Mouse (Mus musculus) stomach, postnatal 0 days (tissue): ENCODE data around the gene Zfand3. TPM values are rescaled to one million over a fixed set of nuclear protein-coding genes. Genes with fewer than 3 reads are reported as not detected.

Experiments
- ATAC-seq: fragments of 200-750 bp; cut with Nextera tagmentation; 2 replicates; pipeline ENCODE4 v1.8.0; 2017; ENCODE audit not compliant: low FRiP score, low TSS enrichment
- DNase-seq: peaks from one replicate; pipeline ENCODE4 v3.0.0-alpha.2; 2016; ENCODE audit warnings: low spot score
- H3K27ac ChIP-seq: fragments of 300-500 bp; sonication (generic); replicated peaks from 2 replicates; pipeline ENCODE4 v1.5.1; 2014; ENCODE audit warnings: mild to moderate bottlenecking, control low read depth
- H3K27me3 ChIP-seq: fragments of 300-500 bp; sonication (generic); 2 replicates; pipeline ENCODE4 v1.6.1; 2014; ENCODE audit warnings: low read length; ENCODE audit not compliant: control insufficient read depth, insufficient read depth
- H3K36me3 ChIP-seq: fragments of 300-500 bp; sonication (generic); 2 replicates; pipeline ENCODE4 v1.6.1; 2014; ENCODE audit warnings: low read length, mixed read lengths; ENCODE audit not compliant: control insufficient read depth, insufficient read depth
- H3K4me1 ChIP-seq: fragments of 300-500 bp; sonication (generic); replicated peaks from 2 replicates; pipeline ENCODE4 v1.6.1; 2014; ENCODE audit warnings: antibody characterized with exemption; ENCODE audit not compliant: control insufficient read depth, insufficient read depth
- H3K4me2 ChIP-seq: fragments of 300-500 bp; sonication (generic); replicated peaks from 2 replicates; pipeline ENCODE4 v1.6.1; 2014; ENCODE audit warnings: low read depth, mild to moderate bottlenecking, control low read depth, moderate library complexity
- H3K4me3 ChIP-seq: fragments of 300-500 bp; sonication (generic); 2 replicates; pipeline ENCODE4 v1.5.1; 2014; ENCODE audit warnings: low read depth, low read length, control low read depth
- H3K9ac ChIP-seq: fragments of 300-500 bp; sonication (generic); 2 replicates; pipeline ENCODE4 v1.6.1; 2014; ENCODE audit warnings: mild to moderate bottlenecking, low read length, control low read depth, mixed read lengths
- H3K9me3 ChIP-seq: fragments of 300-500 bp; sonication (generic); 2 replicates; pipeline ENCODE4 v1.6.1; 2016; ENCODE audit warnings: low read length; ENCODE audit not compliant: control insufficient read depth
- CTCF ChIP-seq: IDR thresholded peaks from 2 replicates; pipeline ENCODE4 v1.5.1; 2016; ENCODE audit warnings: antibody characterized with exemption, low read depth, mild to moderate bottlenecking, moderate library complexity
- EP300 ChIP-seq: optimal IDR thresholded peaks from 2 replicates; pipeline ENCODE3; 2016; ENCODE audit warnings: antibody characterized with exemption
- WGBS: fragments of 180-500 bp; shearing (Covaris S2); extraction: QIAGEN DNeasy Blood & Tissue Kit; methylation state at CpG from one replicate; pipeline ENCODE4 v1.1.7; 2014; 5-methylcytosine and 5-hydroxymethylcytosine counted together
- polyA plus RNA-seq: library from polyadenylated mRNA; unstranded; fragments of >200 nt; fragmentation: Nextera tagmentation; extraction: Ambion mirVana; gene quantifications from 2 replicates; pipeline ENCODE4 v1.2.1, GENCODE M21; 2015

Zfand3 gene
- polyA plus RNA-seq, 1 experiment from 2014 or later, result 35.5 TPM

DNA sequence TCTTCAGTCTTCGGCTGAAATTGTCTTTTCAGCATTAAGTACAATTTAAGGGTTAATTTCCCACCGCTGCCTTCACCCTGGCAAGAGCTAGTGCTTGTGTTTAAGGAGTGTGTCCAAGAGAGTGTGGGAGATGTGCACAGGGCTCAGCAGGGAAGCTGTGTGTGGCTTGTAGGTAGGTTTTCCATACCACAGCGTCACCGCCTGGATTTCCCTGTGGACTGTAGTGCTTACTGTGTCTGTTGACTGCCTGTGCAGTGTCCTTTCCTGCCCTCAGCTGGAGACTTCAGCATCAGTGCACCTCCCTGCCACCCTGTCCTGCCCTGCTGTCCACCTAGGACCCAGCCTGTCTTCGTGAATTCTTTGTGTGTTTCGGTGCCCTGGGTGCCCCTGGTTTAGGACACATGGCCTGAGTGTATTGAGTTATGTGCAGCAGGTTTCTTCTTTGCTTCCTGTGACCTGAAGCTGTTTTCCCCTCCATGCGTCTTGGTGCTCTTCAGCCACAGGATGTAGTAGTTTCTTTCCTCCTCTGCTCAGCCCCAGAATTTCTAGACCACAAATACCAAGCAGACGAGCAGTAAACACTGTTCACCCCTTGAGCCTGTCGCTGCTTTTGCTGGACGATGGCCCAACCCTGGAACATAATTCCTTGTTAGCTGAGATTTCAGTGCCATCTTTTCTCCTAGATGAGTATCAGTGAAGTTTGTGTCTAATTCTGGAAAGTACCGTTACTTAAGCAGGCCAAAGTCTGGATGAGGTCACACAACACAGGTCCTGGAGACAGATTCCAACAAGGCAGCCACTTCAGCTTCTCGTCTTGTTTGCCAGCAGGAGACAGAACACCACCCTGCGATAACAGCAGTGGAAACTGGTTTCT is 195.1 kb downstream of the Zfand3 start:
- no peak for TF ChIP-seq EP300
- TF ChIP-seq CTCF, result no peak; the same call in 1 of the 2 replicates
- Histone ChIP-seq H3K9ac (no peak overlapping the region), H3K9me3 (no peaks in the 10 kb centered on the region), H3K27me3 (no peaks in the 10 kb centered on the region), H3K4me3 (no peak overlapping the region), H3K27ac (0 out of 2 replicates have a peak overlapping the region, but pooled peaks have one; percentile 40), H3K36me3 (no peaks in the 10 kb centered on the region), H3K4me1 (peaks cover 10% of the 10 kb centered on the region; the same call in 1 of the 2 replicates), H3K4me2 (no peak overlapping the region)
- ATAC-seq, result no peak
- WGBS, result 48% methylated on average over 13 of the region's 13 CpGs
- DNase-seq, result peak; percentile 17

DNA sequence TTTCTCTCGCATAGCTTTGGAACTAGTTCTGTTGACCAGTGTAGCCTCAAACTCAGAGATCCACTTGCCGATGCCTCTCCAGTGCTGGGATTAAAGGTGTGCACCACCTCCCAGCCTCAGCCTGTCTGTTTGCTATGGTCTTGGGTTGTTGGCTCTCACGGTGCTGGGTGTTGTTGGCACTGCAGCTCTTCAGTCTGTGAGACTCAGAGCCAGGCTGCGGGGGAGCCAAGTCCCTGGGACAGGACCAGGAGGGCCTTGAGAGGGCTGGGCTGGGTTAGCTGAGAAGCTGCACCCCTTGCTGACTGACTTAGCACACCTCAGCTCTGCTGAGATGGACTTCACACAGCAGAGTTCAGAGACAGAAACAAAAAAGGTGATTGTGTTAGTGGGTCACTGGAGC is 195.8 kb downstream of the Zfand3 start:
- H3K27me3 ChIP-seq, result no peaks in the 10 kb centered on the region

GRCm38 (mm10) chr17:30205062-30205825 is 200.7 kb downstream of the Zfand3 start:
- ATAC-seq (no peak), DNase-seq (no peak)
- H3K4me3 ChIP-seq, result no peak overlapping the region
- 86% methylated on average over 17 of the region's 17 CpGs for WGBS
- H3K27ac ChIP-seq, result no peak overlapping the region
- H3K27me3 ChIP-seq, result no peaks in the 10 kb centered on the region
- H3K9me3 ChIP-seq, result no peaks in the 10 kb centered on the region
- H3K4me2 ChIP-seq, result no peak overlapping the region
- TF ChIP-seq EP300 (no peak), CTCF (no peak)
- H3K36me3 ChIP-seq, result peaks cover 9% of the 10 kb centered on the region; the same call in 1 of the 2 replicates
- no peak overlapping the region for H3K9ac ChIP-seq
- H3K4me1 ChIP-seq, result peaks cover 8% of the 10 kb centered on the region; the same call in 1 of the 2 replicates

More for the DNA sequence above, 195.8 kb downstream of the Zfand3 start:
- DNase-seq (no peak), ATAC-seq (no peak)
- Histone ChIP-seq H3K27ac (peak overlapping the region; percentile 20; the same call in 1 of the 2 replicates), H3K9ac (no peak overlapping the region), H3K9me3 (no peaks in the 10 kb centered on the region), H3K36me3 (no peaks in the 10 kb centered on the region), H3K4me2 (no peak overlapping the region), H3K4me1 (peaks cover 10% of the 10 kb centered on the region; the same call in 1 of the 2 replicates), H3K4me3 (no peak overlapping the region)
- 51% methylated on average over 4 of the region's 4 CpGs for WGBS
- TF ChIP-seq EP300 (no peak), CTCF (no peak)

- H3K27ac ChIP-seq, result no peak overlapping the region
- DNase-seq, result no peak
- ATAC-seq, result no peak
- no peak overlapping the region for H3K9ac ChIP-seq
- H3K36me3 ChIP-seq, result peaks cover 12% of the 10 kb centered on the region; the same call in 1 of the 2 replicates
- H3K4me2 ChIP-seq, result no peak overlapping the region
- WGBS, result 93% methylated on average over 8 of the region's 8 CpGs
- H3K9me3 ChIP-seq, result no peaks in the 10 kb centered on the region
- H3K4me1 ChIP-seq, result 0 out of 2 replicates have a peak, but pooled peaks cover 3% of the 10 kb centered on the region
- H3K27me3 ChIP-seq, result no peaks in the 10 kb centered on the region
- no peak for TF ChIP-seq EP300
- no peak for TF ChIP-seq CTCF
- no peak overlapping the region for H3K4me3 ChIP-seq
Observed at GRCm38 (mm10) chr17:30210262-30210661, 205.7 kb downstream of the Zfand3 start.

DNA sequence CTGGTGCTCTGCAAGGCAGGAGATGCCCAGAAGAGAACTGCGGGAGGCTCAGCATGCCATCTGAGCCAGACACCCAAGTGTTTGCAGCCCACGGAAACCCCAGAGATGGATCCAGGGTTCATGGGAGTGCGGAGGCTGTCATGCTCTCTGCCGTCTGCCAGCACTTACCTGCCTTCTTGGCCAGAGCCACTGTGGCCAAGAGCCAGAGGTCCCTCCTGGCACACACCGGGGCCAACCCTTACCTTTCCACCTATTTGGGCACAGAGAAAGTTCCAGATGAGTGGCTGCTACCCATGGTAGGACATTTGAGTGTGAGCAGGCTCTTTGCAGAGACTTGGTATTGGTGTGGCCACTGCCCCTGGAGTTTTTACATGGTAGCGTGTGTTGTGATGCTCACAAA is 206.4 kb downstream of the Zfand3 start:
- Histone ChIP-seq H3K27me3 (no peaks in the 10 kb centered on the region), H3K9me3 (no peaks in the 10 kb centered on the region), H3K27ac (no peak overlapping the region), H3K36me3 (peaks cover 12% of the 10 kb centered on the region; the same call in 1 of the 2 replicates), H3K4me3 (no peak overlapping the region), H3K4me1 (0 out of 2 replicates have a peak, but pooled peaks cover 2% of the 10 kb centered on the region), H3K9ac (no peak overlapping the region), H3K4me2 (no peak overlapping the region)
- ATAC-seq (no peak), DNase-seq (no peak)
- TF ChIP-seq EP300 (no peak), CTCF (no peak)
- WGBS, result 89% methylated on average over 6 of the region's 6 CpGs
